Mouse (Mus musculus): ENCODE measurements around the gene Ksr2. TPM values are rescaled to one million over a fixed set of nuclear protein-coding genes. Genes with fewer than 3 reads are reported as not detected.
"Not testable (repeated sequence)": the region's sequence is repeated elsewhere in the genome, so short reads cannot be mapped to it uniquely, and the experiment has no call there.

The Ksr2 gene
- total RNA-seq (2021), result 10 to 100 TPM; 34.7 to 35.9 TPM
- long read RNA-seq, experiment 1, result 0 reads
- long read RNA-seq, experiment 2, result 0 reads

GRCm38 (mm10) chr5:117413507-117414501, at the start of gene Ksr2:
Ksr2 (plus strand) TSS chr5:117414000.
- peak; percentile 67 to 79 for DNase-seq (ENCODE audit: low spot score in 2 of 2)

GRCm38 (mm10) chr5:117364821-117365220, 49.0 kb upstream of the Ksr2 start:
- no peak for DNase-seq (ENCODE audit: low spot score in 2 of 2)

GRCm38 (mm10) chr5:117365904-117366561, 47.8 kb upstream of the Ksr2 start:
- no peak for DNase-seq (ENCODE audit: low spot score in 2 of 2)

GRCm38 (mm10) chr5:117367206-117367605, 46.6 kb upstream of the Ksr2 start:
- DNase-seq (ENCODE audit: low spot score in 2 of 2), result no peak

GRCm38 (mm10) chr5:117370592-117370991, 43.2 kb upstream of the Ksr2 start:
- DNase-seq (ENCODE audit: low spot score in 2 of 2), result no peak

- no peak for DNase-seq (ENCODE audit: low spot score in 2 of 2)
Observed at GRCm38 (mm10) chr5:117373418-117373817, 40.4 kb upstream of the Ksr2 start.

GRCm38 (mm10) chr5:117374372-117375049, 39.3 kb upstream of the Ksr2 start:
- DNase-seq (ENCODE audit: low spot score in 2 of 2), result no peak

- DNase-seq (ENCODE audit: low spot score in 2 of 2), result no peak
Observed at GRCm38 (mm10) chr5:117376331-117376761, 37.5 kb upstream of the Ksr2 start.

GRCm38 (mm10) chr5:117377731-117378130, 36.1 kb upstream of the Ksr2 start:
- DNase-seq (ENCODE audit: low spot score in 2 of 2), result not testable (repeated sequence)

- no peak for DNase-seq (ENCODE audit: low spot score in 2 of 2)
Observed at GRCm38 (mm10) chr5:117380199-117380598, 33.6 kb upstream of the Ksr2 start.

- DNase-seq (ENCODE audit: low spot score in 2 of 2), result no peak
Observed at GRCm38 (mm10) chr5:117381785-117382184, 32.0 kb upstream of the Ksr2 start.

- DNase-seq (ENCODE audit: low spot score in 2 of 2), result no peak
Observed at GRCm38 (mm10) chr5:117383198-117383597, 30.6 kb upstream of the Ksr2 start.

GRCm38 (mm10) chr5:117388296-117388751, 25.5 kb upstream of the Ksr2 start:
- no peak for DNase-seq (ENCODE audit: low spot score in 2 of 2)

- peak; percentile 91 to 94 for DNase-seq (ENCODE audit: low spot score in 2 of 2)
Observed at GRCm38 (mm10) chr5:117388877-117389276, 24.9 kb upstream of the Ksr2 start, which contains the start of gene Rfc5. Rfc5 (minus strand) TSS chr5:117389047.

GRCm38 (mm10) chr5:117390895-117391294, 22.9 kb upstream of the Ksr2 start:
- DNase-seq (ENCODE audit: low spot score in 2 of 2), result no peak

GRCm38 (mm10) chr5:117395834-117396233, 18.0 kb upstream of the Ksr2 start:
- no peak for DNase-seq (ENCODE audit: low spot score in 2 of 2)

GRCm38 (mm10) chr5:117396596-117397014, 17.2 kb upstream of the Ksr2 start:
- no peak for DNase-seq (ENCODE audit: low spot score in 2 of 2)

GRCm38 (mm10) chr5:117397371-117397770, 16.4 kb upstream of the Ksr2 start:
- no peak for DNase-seq (ENCODE audit: low spot score in 2 of 2)

GRCm38 (mm10) chr5:117398007-117398550, 15.7 kb upstream of the Ksr2 start:
- no peak for DNase-seq (ENCODE audit: low spot score in 2 of 2)

- DNase-seq (ENCODE audit: low spot score in 2 of 2), result no peak
Observed at GRCm38 (mm10) chr5:117399281-117399680, 14.5 kb upstream of the Ksr2 start.

- DNase-seq (ENCODE audit: low spot score in 2 of 2), result no peak
Observed at GRCm38 (mm10) chr5:117403609-117404008, 10.2 kb upstream of the Ksr2 start.

Data from layer of hippocampus, postnatal 14 days (tissue).